Mouse (Mus musculus): ENCODE measurements around the gene Plekha6.
A peak's percentile ranks its signal among the peaks of the same experiment; 100 is the strongest.
"Not testable (repeated sequence)": the region's sequence is repeated elsewhere in the genome, so short reads cannot be mapped to it uniquely, and the experiment has no call there.

Gene Plekha6

DNA sequence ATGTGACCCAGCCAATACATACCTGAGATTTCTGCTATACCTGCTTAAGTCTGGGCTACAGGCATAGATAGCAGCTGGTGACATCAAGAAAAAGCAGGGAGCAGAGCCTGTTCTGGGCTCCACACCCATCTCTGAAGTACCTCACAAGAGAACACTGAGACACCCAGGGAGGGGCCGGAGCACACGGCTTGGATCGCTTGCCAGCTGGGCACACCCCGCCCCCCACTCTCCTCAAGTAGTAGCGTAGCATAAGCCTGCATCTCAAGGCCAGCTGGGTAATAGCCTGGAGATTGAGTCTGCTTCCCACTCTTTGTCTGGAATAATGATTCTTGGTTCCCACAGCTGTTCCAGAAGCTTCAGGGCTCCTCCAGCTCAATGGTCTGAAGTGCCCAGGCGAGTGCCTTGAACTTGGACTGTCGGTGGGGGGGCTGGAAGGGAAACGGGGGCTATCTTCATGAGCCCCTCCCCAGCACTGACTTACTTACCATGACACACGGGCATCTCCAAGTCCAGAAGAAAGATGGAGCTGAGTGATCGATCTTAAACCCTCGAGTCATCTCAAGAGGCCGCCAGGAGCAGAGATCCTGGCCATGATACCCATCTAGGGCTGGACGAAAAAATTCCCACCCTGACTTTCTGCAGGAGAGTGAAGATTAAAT, 157.4 kb downstream of the Plekha6 start, which contains the start of gene Kiss1:
Gene Kiss1 (plus strand): TSS at position 609 of the 659 bp plus-strand sequence.
- no peak for DNase-seq (ENCODE audit: low spot score in 2 of 2)

DNA sequence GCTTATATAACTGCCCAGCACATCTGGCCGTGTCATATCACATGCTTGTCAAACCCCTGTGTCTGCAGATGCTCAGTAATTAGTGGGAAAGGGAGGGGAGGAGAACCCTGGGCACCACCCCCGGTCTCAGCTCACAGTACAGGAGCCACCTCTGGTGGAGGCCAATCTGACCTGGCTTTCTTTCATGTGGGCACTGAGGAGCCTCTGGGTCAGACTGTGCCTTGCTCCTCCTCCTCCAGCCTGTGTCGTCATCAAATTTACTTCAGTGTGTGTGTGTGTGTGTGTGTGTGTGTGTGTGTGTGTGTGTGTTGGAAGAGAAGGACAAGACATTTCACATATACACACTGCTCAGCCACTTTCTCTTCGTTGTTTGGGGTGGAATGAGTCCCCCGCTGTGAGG, 159.3 kb downstream of the Plekha6 start:
- no peak for DNase-seq (ENCODE audit: low spot score in 2 of 2)

DNA sequence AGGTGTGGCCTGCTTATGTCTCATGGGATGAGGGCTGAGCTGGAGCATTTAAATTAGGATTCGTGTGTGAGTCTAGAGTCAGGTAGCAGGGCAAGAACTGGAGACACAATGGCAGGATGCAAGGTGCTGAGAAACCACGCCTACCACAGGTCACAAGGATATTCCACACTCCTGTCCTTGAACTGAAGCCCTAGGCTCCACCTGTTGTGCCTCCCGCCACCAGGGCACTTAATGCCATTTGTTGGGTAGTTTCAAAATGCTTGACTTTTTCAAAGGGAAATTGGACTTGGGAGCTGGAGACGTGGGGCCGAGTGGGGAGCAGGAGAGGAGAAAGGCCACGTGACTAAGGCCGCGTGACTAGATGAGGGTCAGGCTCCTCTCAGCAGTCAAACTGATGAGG, 161.9 kb downstream of the Plekha6 start:
- DNase-seq (ENCODE audit: low spot score in 2 of 2): no peak

GRCm38 (mm10) chr1:133327094-133327493, 163.1 kb downstream of the Plekha6 start:
- DNase-seq (ENCODE audit: low spot score in 2 of 2): no peak

GRCm38 (mm10) chr1:133328299-133328795, 164.3 kb downstream of the Plekha6 start:
- no peak for DNase-seq (ENCODE audit: low spot score in 2 of 2)

- DNase-seq (ENCODE audit: low spot score in 2 of 2): no peak
Measured at GRCm38 (mm10) chr1:133328896-133329637, 165.1 kb downstream of the Plekha6 start.

- no peak for DNase-seq (ENCODE audit: low spot score in 2 of 2)
Measured at GRCm38 (mm10) chr1:133329638-133329964, 165.6 kb downstream of the Plekha6 start.

DNA sequence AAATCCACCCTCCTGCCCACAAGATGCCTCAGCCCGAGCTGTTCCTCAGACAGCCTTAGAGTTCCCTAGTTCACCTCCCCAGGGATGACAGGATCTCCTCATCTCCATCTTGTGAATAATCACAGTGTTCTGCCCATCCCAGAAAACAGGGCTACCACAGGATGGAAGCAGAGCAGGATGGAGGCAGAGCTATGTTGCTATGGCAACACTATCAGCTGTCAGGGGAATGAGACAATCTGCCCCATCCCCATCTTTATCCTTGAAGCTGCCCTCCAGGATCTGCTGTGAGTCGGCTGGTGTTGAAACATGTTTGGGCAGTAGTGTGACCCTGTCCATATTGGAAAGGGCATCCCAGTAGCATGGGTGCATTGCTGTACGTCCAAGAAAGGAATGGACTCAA, 167.1 kb downstream of the Plekha6 start:
- no peak for DNase-seq (ENCODE audit: low spot score in 2 of 2)

GRCm38 (mm10) chr1:133332656-133333430, 168.8 kb downstream of the Plekha6 start:
- no peak for DNase-seq (ENCODE audit: low spot score in 2 of 2)

GRCm38 (mm10) chr1:133333937-133334336, 169.9 kb downstream of the Plekha6 start:
- DNase-seq (ENCODE audit: low spot score in 2 of 2): no peak

DNA sequence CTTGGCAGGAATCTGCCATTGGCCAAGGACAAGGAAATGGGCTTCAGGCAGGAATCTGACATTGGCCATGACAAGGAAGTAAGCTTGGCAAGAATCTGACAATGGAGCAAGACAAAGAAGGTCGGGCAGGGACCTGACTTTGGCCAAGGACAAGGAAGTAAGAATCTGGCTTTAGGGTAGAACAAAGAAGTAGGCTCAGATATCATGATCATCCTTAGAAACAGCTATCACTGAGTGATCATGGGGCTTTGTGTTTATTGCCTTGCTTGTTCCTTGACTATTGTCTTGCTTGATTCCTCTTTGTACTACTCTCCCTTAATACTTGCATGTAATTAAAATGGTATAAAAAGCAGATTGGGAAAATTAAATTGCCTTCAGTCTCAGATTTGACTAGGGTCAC, 176.4 kb downstream of the Plekha6 start:
- not testable (repeated sequence) for DNase-seq (ENCODE audit: low spot score in 2 of 2)

DNA sequence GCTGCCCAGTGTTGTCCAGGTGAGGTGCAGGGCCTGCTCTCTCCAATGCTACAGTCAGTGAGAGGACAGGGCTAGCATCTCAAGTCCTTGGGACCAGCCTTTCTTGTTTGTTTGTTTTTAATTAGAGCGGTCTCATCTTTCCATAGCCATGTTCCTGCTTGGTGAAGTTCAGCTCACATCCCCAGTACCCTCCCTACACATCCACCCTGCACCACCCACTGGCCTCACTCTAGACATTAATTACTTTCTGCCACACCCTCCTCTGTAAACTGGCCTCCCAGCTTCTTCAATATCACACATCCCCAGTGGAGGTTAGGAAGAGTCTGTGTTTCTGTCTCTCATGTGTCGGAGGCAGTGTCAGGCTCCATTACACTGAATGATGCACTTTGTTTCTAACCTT, 180.3 kb downstream of the Plekha6 start:
- no peak for DNase-seq (ENCODE audit: low spot score in 2 of 2)

- DNase-seq (ENCODE audit: low spot score in 2 of 2): no peak
Measured at GRCm38 (mm10) chr1:133346531-133346930, 182.5 kb downstream of the Plekha6 start.

- no peak for DNase-seq (ENCODE audit: low spot score in 2 of 2)
Measured at GRCm38 (mm10) chr1:133347226-133347625, 183.2 kb downstream of the Plekha6 start.

DNA sequence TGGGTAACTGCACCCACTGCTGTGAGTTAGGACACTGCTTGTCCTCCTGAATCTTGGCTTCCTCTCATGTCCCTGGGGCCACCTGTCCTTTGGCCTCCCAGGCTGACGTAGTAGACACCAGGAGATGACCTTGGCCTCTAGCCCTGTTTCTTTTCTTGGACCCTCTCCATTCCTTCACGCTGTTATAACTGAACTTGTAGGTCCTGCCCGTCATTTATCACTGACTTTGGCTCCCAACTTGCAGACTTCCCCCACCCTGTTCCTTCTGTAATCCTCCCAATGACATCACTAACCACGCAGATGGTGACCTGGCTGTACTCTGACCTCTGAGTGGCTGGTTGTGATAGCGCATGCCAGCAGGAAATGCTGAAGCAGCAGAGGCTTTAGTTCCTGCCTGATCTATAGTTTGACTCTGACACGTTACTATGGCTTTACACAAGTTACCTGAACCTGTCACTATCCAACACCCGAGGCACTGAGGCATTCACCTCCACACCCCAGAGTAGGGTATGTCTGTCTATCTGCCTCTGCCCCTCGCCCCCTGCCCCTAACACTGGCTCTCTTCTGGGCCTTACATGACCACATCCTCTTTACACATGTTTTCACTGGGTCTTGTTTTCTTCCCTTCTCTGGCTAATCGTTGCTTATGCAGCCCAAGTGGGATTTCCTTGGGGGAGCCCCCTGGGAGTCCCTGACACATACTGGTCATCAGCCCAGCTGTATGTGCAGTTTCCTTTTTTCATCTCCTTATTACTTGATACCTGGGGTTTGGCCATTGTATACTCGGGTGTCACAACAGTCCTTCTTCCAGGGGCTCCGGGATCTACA, 183.9 kb downstream of the Plekha6 start:
- DNase-seq (ENCODE audit: low spot score in 2 of 2): peak; percentile 63 to 72

DNA sequence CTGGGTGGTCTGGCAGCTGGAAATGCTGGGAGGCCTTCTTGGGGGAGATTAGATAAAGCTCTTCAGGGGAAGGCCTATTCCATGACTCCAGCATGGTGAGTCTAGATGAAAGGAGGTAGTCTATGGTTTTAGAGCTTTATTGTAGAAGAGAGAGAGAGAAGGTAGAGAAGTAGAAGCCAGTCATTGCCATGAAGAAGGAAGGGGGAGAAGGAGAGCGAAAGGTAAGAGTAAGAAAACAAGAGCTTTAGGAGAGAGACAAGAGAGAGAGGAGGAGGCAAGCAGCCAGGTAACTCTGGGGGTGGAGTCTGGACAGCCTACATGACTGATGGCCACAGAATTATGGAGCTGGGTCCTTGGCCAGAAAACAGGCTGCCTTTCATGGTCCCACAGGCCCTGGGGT, 186.2 kb downstream of the Plekha6 start, which contains the start of gene Ren1:
Gene Ren1 (plus strand): TSS at position 301 of the 400 bp plus-strand sequence.
- DNase-seq (ENCODE audit: low spot score in 2 of 2): no peak

- DNase-seq (ENCODE audit: low spot score in 2 of 2): no peak
Measured at GRCm38 (mm10) chr1:133351762-133352161, 187.8 kb downstream of the Plekha6 start.

All from natural killer cell, adult 2 months (primary cell).